Mouse (Mus musculus): ENCODE measurements around the gene Selenon. TPM values are rescaled to one million over a fixed set of nuclear protein-coding genes. Genes with fewer than 3 reads are reported as not detected.

Selenon gene
- polyA plus RNA-seq, 1 experiment, result 1.4 TPM

GRCm38 (mm10) chr4:134533421-134533820, 18.5 kb downstream of the Selenon start:
- peaks cover 9% of the 10 kb centered on the region for H3K36me3 ChIP-seq (ENCODE audit: control insufficient read depth, insufficient read depth, low read length)
- H3K4me3 ChIP-seq (ENCODE audit: control insufficient read depth, low read depth, low read length), result peak overlapping the region; percentile 96
- H3K27ac ChIP-seq (ENCODE audit: control insufficient read depth, insufficient read depth, low read depth, low read length), result peak overlapping the region; percentile 97
- peaks cover 11% of the 10 kb centered on the region for H3K4me1 ChIP-seq (ENCODE audit: control insufficient read depth, insufficient read depth, low read length)
- no peaks in the 10 kb centered on the region for H3K27me3 ChIP-seq (ENCODE audit: control insufficient read depth, insufficient read depth, low read length)
- TF ChIP-seq POLR2A (IDR thresholded peaks at IDR 0.05; ENCODE audit: control insufficient read depth, low read depth, low read length) (no peak), CTCF (IDR thresholded peaks at IDR 0.05; ENCODE audit: control insufficient read depth, insufficient read depth, insufficient replicate concordance, low read depth, low read length) (no peak)

- Histone ChIP-seq H3K4me3 (ENCODE audit: control insufficient read depth, low read depth, low read length) (peak overlapping the region; percentile 47), H3K27me3 (ENCODE audit: control insufficient read depth, insufficient read depth, low read length) (no peaks in the 10 kb centered on the region), H3K4me1 (ENCODE audit: control insufficient read depth, insufficient read depth, low read length) (peaks cover 11% of the 10 kb centered on the region), H3K27ac (ENCODE audit: control insufficient read depth, insufficient read depth, low read depth, low read length) (peak overlapping the region; percentile 45; the same call in 1 of the 2 replicates), H3K36me3 (ENCODE audit: control insufficient read depth, insufficient read depth, low read length) (peaks cover 10% of the 10 kb centered on the region)
- no peak for TF ChIP-seq CTCF (IDR thresholded peaks at IDR 0.05; ENCODE audit: control insufficient read depth, insufficient read depth, insufficient replicate concordance, low read depth, low read length)
- TF ChIP-seq POLR2A (IDR thresholded peaks at IDR 0.05; ENCODE audit: control insufficient read depth, low read depth, low read length), result no peak
These were observed 19.0 kb downstream of the Selenon start for GRCm38 (mm10) chr4:134532928-134533327.

DNA sequence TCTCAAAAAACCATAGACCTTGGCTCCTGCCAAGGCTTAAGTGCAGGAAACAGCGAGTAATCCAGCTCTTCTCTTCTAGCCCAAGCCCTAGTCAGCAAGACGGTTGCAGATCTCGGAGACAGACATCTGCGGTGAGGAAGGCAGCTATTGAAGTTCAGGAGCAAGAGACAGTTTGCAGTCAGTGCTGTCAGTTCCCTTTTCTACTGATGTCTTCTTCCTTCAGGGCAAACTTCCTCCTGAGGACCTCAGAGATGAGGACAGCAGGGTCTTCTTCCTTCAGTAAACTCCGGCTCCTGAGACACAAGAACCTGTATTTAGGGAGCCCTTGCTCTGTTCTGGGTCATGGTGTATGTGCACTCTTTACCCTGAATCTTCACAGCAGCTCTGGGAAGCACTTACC, 25.7 kb downstream of the Selenon start:
- peaks cover 11% of the 10 kb centered on the region for H3K36me3 ChIP-seq (ENCODE audit: control insufficient read depth, insufficient read depth, low read length)
- H3K27me3 ChIP-seq (ENCODE audit: control insufficient read depth, insufficient read depth, low read length), result no peaks in the 10 kb centered on the region
- no peaks in the 10 kb centered on the region for H3K4me1 ChIP-seq (ENCODE audit: control insufficient read depth, insufficient read depth, low read length)
- TF ChIP-seq CTCF (IDR thresholded peaks at IDR 0.05; ENCODE audit: control insufficient read depth, insufficient read depth, insufficient replicate concordance, low read depth, low read length), result no peak
- TF ChIP-seq POLR2A (IDR thresholded peaks at IDR 0.05; ENCODE audit: control insufficient read depth, low read depth, low read length), result no peak
- H3K4me3 ChIP-seq (ENCODE audit: control insufficient read depth, low read depth, low read length), result no peak overlapping the region
- H3K27ac ChIP-seq (ENCODE audit: control insufficient read depth, insufficient read depth, low read depth, low read length), result no peak overlapping the region

DNA sequence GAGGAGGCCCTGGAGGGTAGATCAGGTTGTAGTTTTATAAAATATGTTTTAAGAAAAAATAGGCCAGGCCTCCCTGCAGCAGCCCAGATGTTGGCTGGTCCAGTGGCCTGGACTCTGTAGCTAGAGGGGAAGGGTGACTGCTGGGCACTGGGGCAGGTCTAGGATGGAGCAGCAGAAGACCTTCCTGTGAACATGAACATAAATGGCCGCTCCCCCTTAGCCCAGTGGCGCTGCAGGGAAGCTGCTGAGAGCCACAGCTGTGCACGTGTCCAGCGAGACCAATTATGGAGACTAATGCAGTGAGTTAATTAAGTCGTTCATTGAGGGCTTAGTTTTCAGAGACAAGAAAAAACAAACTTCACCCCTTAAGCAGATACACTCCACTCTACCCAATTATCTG, 26.2 kb downstream of the Selenon start:
- Histone ChIP-seq H3K4me3 (ENCODE audit: control insufficient read depth, low read depth, low read length) (no peak overlapping the region), H3K36me3 (ENCODE audit: control insufficient read depth, insufficient read depth, low read length) (peaks cover 8% of the 10 kb centered on the region), H3K27me3 (ENCODE audit: control insufficient read depth, insufficient read depth, low read length) (no peaks in the 10 kb centered on the region), H3K4me1 (ENCODE audit: control insufficient read depth, insufficient read depth, low read length) (no peaks in the 10 kb centered on the region), H3K27ac (ENCODE audit: control insufficient read depth, insufficient read depth, low read depth, low read length) (no peak overlapping the region)
- TF ChIP-seq CTCF (IDR thresholded peaks at IDR 0.05; ENCODE audit: control insufficient read depth, insufficient read depth, insufficient replicate concordance, low read depth, low read length), result no peak
- no peak for TF ChIP-seq POLR2A (IDR thresholded peaks at IDR 0.05; ENCODE audit: control insufficient read depth, low read depth, low read length)

GRCm38 (mm10) chr4:134523447-134523846, 28.5 kb downstream of the Selenon start:
- no peak overlapping the region for H3K27ac ChIP-seq (ENCODE audit: control insufficient read depth, insufficient read depth, low read depth, low read length)
- no peaks in the 10 kb centered on the region for H3K27me3 ChIP-seq (ENCODE audit: control insufficient read depth, insufficient read depth, low read length)
- 0 out of 2 replicates have a peak, but pooled peaks cover 3% of the 10 kb centered on the region for H3K4me1 ChIP-seq (ENCODE audit: control insufficient read depth, insufficient read depth, low read length)
- TF ChIP-seq POLR2A (IDR thresholded peaks at IDR 0.05; ENCODE audit: control insufficient read depth, low read depth, low read length) (no peak), CTCF (IDR thresholded peaks at IDR 0.05; ENCODE audit: control insufficient read depth, insufficient read depth, insufficient replicate concordance, low read depth, low read length) (no peak)
- peaks cover 6% of the 10 kb centered on the region for H3K36me3 ChIP-seq (ENCODE audit: control insufficient read depth, insufficient read depth, low read length)
- H3K4me3 ChIP-seq (ENCODE audit: control insufficient read depth, low read depth, low read length), result no peak overlapping the region

GRCm38 (mm10) chr4:134519281-134519680, 32.7 kb downstream of the Selenon start:
- no peak overlapping the region for H3K27ac ChIP-seq (ENCODE audit: control insufficient read depth, insufficient read depth, low read depth, low read length)
- peaks cover 8% of the 10 kb centered on the region for H3K4me1 ChIP-seq (ENCODE audit: control insufficient read depth, insufficient read depth, low read length)
- TF ChIP-seq CTCF (IDR thresholded peaks at IDR 0.05; ENCODE audit: control insufficient read depth, insufficient read depth, insufficient replicate concordance, low read depth, low read length) (no peak), POLR2A (IDR thresholded peaks at IDR 0.05; ENCODE audit: control insufficient read depth, low read depth, low read length) (no peak)
- no peaks in the 10 kb centered on the region for H3K27me3 ChIP-seq (ENCODE audit: control insufficient read depth, insufficient read depth, low read length)
- no peaks in the 10 kb centered on the region; the same call in 1 of the 2 replicates for H3K36me3 ChIP-seq (ENCODE audit: control insufficient read depth, insufficient read depth, low read length)
- no peak overlapping the region for H3K4me3 ChIP-seq (ENCODE audit: control insufficient read depth, low read depth, low read length)

DNA sequence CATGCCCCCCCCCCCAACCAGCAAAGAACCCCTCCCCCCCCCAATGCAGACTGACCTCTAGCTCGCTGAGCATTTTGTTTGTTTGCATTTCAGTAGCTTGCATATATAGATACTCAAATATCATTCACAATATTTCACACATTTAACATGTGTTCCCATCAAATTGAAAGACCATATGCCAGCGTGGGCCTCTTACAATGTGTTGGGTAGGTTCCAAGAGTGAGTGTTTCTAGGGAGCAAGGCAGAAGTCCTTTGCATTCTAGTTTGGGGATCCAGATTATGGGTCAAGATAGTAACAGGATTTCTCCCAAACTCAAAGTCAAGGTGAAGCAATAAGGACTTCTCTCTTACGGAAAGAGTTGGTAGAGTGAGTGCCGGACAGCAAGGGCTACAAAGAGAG, 33.4 kb downstream of the Selenon start:
- Histone ChIP-seq H3K27me3 (ENCODE audit: control insufficient read depth, insufficient read depth, low read length) (no peaks in the 10 kb centered on the region), H3K36me3 (ENCODE audit: control insufficient read depth, insufficient read depth, low read length) (no peaks in the 10 kb centered on the region; the same call in 1 of the 2 replicates), H3K27ac (ENCODE audit: control insufficient read depth, insufficient read depth, low read depth, low read length) (no peak overlapping the region), H3K4me1 (ENCODE audit: control insufficient read depth, insufficient read depth, low read length) (peaks cover 8% of the 10 kb centered on the region), H3K4me3 (ENCODE audit: control insufficient read depth, low read depth, low read length) (no peak overlapping the region)
- no peak for TF ChIP-seq CTCF (IDR thresholded peaks at IDR 0.05; ENCODE audit: control insufficient read depth, insufficient read depth, insufficient replicate concordance, low read depth, low read length)
- TF ChIP-seq POLR2A (IDR thresholded peaks at IDR 0.05; ENCODE audit: control insufficient read depth, low read depth, low read length), result no peak

DNA sequence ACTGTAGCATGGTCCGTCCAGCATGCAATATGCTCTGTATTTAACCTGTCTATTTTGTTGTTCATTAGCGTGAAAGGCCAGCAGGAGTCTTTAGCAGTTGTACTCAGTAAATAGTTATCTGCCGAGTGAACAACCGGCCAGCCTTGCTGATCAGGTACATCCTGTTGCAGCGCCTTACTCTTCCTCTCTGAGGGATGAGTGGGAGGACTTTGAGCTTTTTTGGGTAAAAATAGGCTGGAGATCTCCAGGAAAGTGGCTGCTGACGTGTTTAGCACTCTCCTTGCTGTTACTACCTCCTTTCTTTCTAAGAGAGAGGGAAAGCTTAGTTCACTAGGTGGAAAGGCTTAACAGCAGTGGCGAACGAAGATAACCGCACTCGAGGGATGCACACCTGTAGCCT, 34.2 kb downstream of the Selenon start:
- peaks cover 8% of the 10 kb centered on the region for H3K4me1 ChIP-seq (ENCODE audit: control insufficient read depth, insufficient read depth, low read length)
- peak overlapping the region; percentile 77 for H3K27ac ChIP-seq (ENCODE audit: control insufficient read depth, insufficient read depth, low read depth, low read length)
- no peaks in the 10 kb centered on the region for H3K27me3 ChIP-seq (ENCODE audit: control insufficient read depth, insufficient read depth, low read length)
- no peaks in the 10 kb centered on the region; the same call in 1 of the 2 replicates for H3K36me3 ChIP-seq (ENCODE audit: control insufficient read depth, insufficient read depth, low read length)
- TF ChIP-seq POLR2A (IDR thresholded peaks at IDR 0.05; ENCODE audit: control insufficient read depth, low read depth, low read length), result no peak
- TF ChIP-seq CTCF (IDR thresholded peaks at IDR 0.05; ENCODE audit: control insufficient read depth, insufficient read depth, insufficient replicate concordance, low read depth, low read length), result no peak
- H3K4me3 ChIP-seq (ENCODE audit: control insufficient read depth, low read depth, low read length), result no peak overlapping the region

All from testis, adult 2 months (tissue).